Mouse (Mus musculus) heart, adult 2 months (tissue): ENCODE data around the gene Arhgef2.

ENCODE experiments used
- CTCF ChIP-seq: fragments of 200-600 bp; IDR thresholded peaks from 2 replicates; pipeline ENCODE4 v1.8.1; 2022; ENCODE audit warnings: antibody characterized with exemption, mild to moderate bottlenecking, moderate library complexity
- EP300 ChIP-seq: fragments of 200-500 bp; IDR thresholded peaks from 2 replicates; pipeline ENCODE4 v1.6.1; 2011; ENCODE audit warnings: low read depth, low read length, control low read depth; ENCODE audit not compliant: insufficient read depth
- POLR2A ChIP-seq: fragments of 200-500 bp; IDR thresholded peaks from 2 replicates; pipeline ENCODE4 v1.6.1; 2011; ENCODE audit warnings: mild to moderate bottlenecking, low read depth, low read length, control low read depth; ENCODE audit not compliant: insufficient read depth

GRCm38 (mm10) chr3:88631921-88632587 is 26.3 kb downstream of the Arhgef2 start:
- TF ChIP-seq CTCF (peak; percentile 78), POLR2A (no peak), EP300 (peak; percentile 84; the same call in 1 of the 2 replicates)
